Mouse (Mus musculus): ENCODE results near the gene Foxp1. TPM values are rescaled to one million over a fixed set of nuclear protein-coding genes. Genes with fewer than 3 reads are reported as not detected.

Gene Foxp1
- 73.4 and 77.6 TPM in 2 replicates for polyA plus RNA-seq (2012; ENCODE audit: insufficient read depth, insufficient read length, missing spikeins)

- H3K4me1 ChIP-seq (ENCODE audit: control insufficient read depth, insufficient read depth, low read length), result peaks cover 8% of the 10 kb centered on the region
- TF ChIP-seq POLR2A (IDR thresholded peaks at IDR 0.05; ENCODE audit: borderline replicate concordance, low read depth, low read length) (no peak), CTCF (IDR thresholded peaks at IDR 0.05; ENCODE audit: low read depth, low read length) (no peak)
- H3K4me3 ChIP-seq (ENCODE audit: insufficient read depth, low read length), result peak within 1 kb of the TSS; percentile 67
- H3K27ac ChIP-seq (ENCODE audit: insufficient read depth, low read depth, low read length), result peak within 1 kb of the TSS; percentile 92
Observed at GRCm38 (mm10) chr6:99522359-99523108, at the start of gene Foxp1. Gene Foxp1, minus strand, starts transcription at chr6:99522721.

- TF ChIP-seq CTCF (IDR thresholded peaks at IDR 0.05; ENCODE audit: low read depth, low read length), result no peak
- TF ChIP-seq POLR2A (IDR thresholded peaks at IDR 0.05; ENCODE audit: borderline replicate concordance, low read depth, low read length), result no peak
- Histone ChIP-seq H3K4me3 (ENCODE audit: insufficient read depth, low read length) (no peak overlapping the region), H3K27ac (ENCODE audit: insufficient read depth, low read depth, low read length) (no peak overlapping the region), H3K4me1 (ENCODE audit: control insufficient read depth, insufficient read depth, low read length) (peaks cover 3% of the 10 kb centered on the region)
Observed at GRCm38 (mm10) chr6:99572071-99572470, 49.5 kb upstream of the Foxp1 start.

GRCm38 (mm10) chr6:99566921-99567320 is 44.4 kb upstream of the Foxp1 start:
- Histone ChIP-seq H3K4me1 (ENCODE audit: control insufficient read depth, insufficient read depth, low read length) (no peaks in the 10 kb centered on the region), H3K4me3 (ENCODE audit: insufficient read depth, low read length) (no peak overlapping the region), H3K27ac (ENCODE audit: insufficient read depth, low read depth, low read length) (no peak overlapping the region)
- TF ChIP-seq POLR2A (IDR thresholded peaks at IDR 0.05; ENCODE audit: borderline replicate concordance, low read depth, low read length) (no peak), CTCF (IDR thresholded peaks at IDR 0.05; ENCODE audit: low read depth, low read length) (no peak)

GRCm38 (mm10) chr6:99564766-99565165 is 42.2 kb upstream of the Foxp1 start:
- Histone ChIP-seq H3K4me3 (ENCODE audit: insufficient read depth, low read length) (no peak overlapping the region), H3K27ac (ENCODE audit: insufficient read depth, low read depth, low read length) (no peak overlapping the region), H3K4me1 (ENCODE audit: control insufficient read depth, insufficient read depth, low read length) (no peaks in the 10 kb centered on the region)
- TF ChIP-seq CTCF (IDR thresholded peaks at IDR 0.05; ENCODE audit: low read depth, low read length) (no peak), POLR2A (IDR thresholded peaks at IDR 0.05; ENCODE audit: borderline replicate concordance, low read depth, low read length) (no peak)

- Histone ChIP-seq H3K4me1 (ENCODE audit: control insufficient read depth, insufficient read depth, low read length) (no peaks in the 10 kb centered on the region), H3K4me3 (ENCODE audit: insufficient read depth, low read length) (no peak overlapping the region)
- TF ChIP-seq POLR2A (IDR thresholded peaks at IDR 0.05; ENCODE audit: borderline replicate concordance, low read depth, low read length) (no peak), CTCF (IDR thresholded peaks at IDR 0.05; ENCODE audit: low read depth, low read length) (no peak)
Observed at GRCm38 (mm10) chr6:99556950-99557349, 34.4 kb upstream of the Foxp1 start.

GRCm38 (mm10) chr6:99552816-99553215 is 30.3 kb upstream of the Foxp1 start:
- H3K27ac ChIP-seq (ENCODE audit: insufficient read depth, low read depth, low read length), result no peak overlapping the region
- TF ChIP-seq POLR2A (IDR thresholded peaks at IDR 0.05; ENCODE audit: borderline replicate concordance, low read depth, low read length) (no peak), CTCF (IDR thresholded peaks at IDR 0.05; ENCODE audit: low read depth, low read length) (no peak)
- no peak overlapping the region for H3K4me3 ChIP-seq (ENCODE audit: insufficient read depth, low read length)
- H3K4me1 ChIP-seq (ENCODE audit: control insufficient read depth, insufficient read depth, low read length), result no peaks in the 10 kb centered on the region

More at GRCm38 (mm10) chr6:99556950-99557349, 34.4 kb upstream of the Foxp1 start:
- H3K27ac ChIP-seq (ENCODE audit: insufficient read depth, low read depth, low read length), result no peak overlapping the region

- H3K4me3 ChIP-seq (ENCODE audit: insufficient read depth, low read length), result no peak overlapping the region
- no peak for TF ChIP-seq POLR2A (IDR thresholded peaks at IDR 0.05; ENCODE audit: borderline replicate concordance, low read depth, low read length)
- no peak for TF ChIP-seq CTCF (IDR thresholded peaks at IDR 0.05; ENCODE audit: low read depth, low read length)
- H3K27ac ChIP-seq (ENCODE audit: insufficient read depth, low read depth, low read length), result no peak overlapping the region
- no peaks in the 10 kb centered on the region for H3K4me1 ChIP-seq (ENCODE audit: control insufficient read depth, insufficient read depth, low read length)
Observed at GRCm38 (mm10) chr6:99546416-99546815, 23.9 kb upstream of the Foxp1 start.

GRCm38 (mm10) chr6:99545437-99545836 is 22.9 kb upstream of the Foxp1 start:
- Histone ChIP-seq H3K4me1 (ENCODE audit: control insufficient read depth, insufficient read depth, low read length) (no peaks in the 10 kb centered on the region), H3K4me3 (ENCODE audit: insufficient read depth, low read length) (no peak overlapping the region), H3K27ac (ENCODE audit: insufficient read depth, low read depth, low read length) (no peak overlapping the region)
- TF ChIP-seq POLR2A (IDR thresholded peaks at IDR 0.05; ENCODE audit: borderline replicate concordance, low read depth, low read length) (no peak), CTCF (IDR thresholded peaks at IDR 0.05; ENCODE audit: low read depth, low read length) (no peak)

GRCm38 (mm10) chr6:99541105-99541504 is 18.6 kb upstream of the Foxp1 start:
- H3K27ac ChIP-seq (ENCODE audit: insufficient read depth, low read depth, low read length), result no peak overlapping the region
- TF ChIP-seq CTCF (IDR thresholded peaks at IDR 0.05; ENCODE audit: low read depth, low read length), result no peak
- TF ChIP-seq POLR2A (IDR thresholded peaks at IDR 0.05; ENCODE audit: borderline replicate concordance, low read depth, low read length), result no peak

GRCm38 (mm10) chr6:99540653-99541052 is 18.1 kb upstream of the Foxp1 start:
- Histone ChIP-seq H3K4me1 (ENCODE audit: control insufficient read depth, insufficient read depth, low read length) (no peaks in the 10 kb centered on the region), H3K27ac (ENCODE audit: insufficient read depth, low read depth, low read length) (no peak overlapping the region), H3K4me3 (ENCODE audit: insufficient read depth, low read length) (no peak overlapping the region)
- no peak for TF ChIP-seq CTCF (IDR thresholded peaks at IDR 0.05; ENCODE audit: low read depth, low read length)

More at GRCm38 (mm10) chr6:99541105-99541504, 18.6 kb upstream of the Foxp1 start:
- Histone ChIP-seq H3K4me3 (ENCODE audit: insufficient read depth, low read length) (no peak overlapping the region), H3K4me1 (ENCODE audit: control insufficient read depth, insufficient read depth, low read length) (no peaks in the 10 kb centered on the region)
